Mouse (Mus musculus) liver, embryonic 14.5 days (tissue): ENCODE results near the gene Tpsg1.

Experiments used
- CTCF ChIP-seq: IDR thresholded peaks from 2 replicates; pipeline ENCODE4 v1.5.1; 2016; ENCODE audit warnings: antibody characterized with exemption, low read depth, control low read depth
- EP300 ChIP-seq: IDR thresholded peaks from 2 replicates; pipeline ENCODE4 v1.6.1; 2016; ENCODE audit warnings: antibody characterized with exemption, low read depth

DNA sequence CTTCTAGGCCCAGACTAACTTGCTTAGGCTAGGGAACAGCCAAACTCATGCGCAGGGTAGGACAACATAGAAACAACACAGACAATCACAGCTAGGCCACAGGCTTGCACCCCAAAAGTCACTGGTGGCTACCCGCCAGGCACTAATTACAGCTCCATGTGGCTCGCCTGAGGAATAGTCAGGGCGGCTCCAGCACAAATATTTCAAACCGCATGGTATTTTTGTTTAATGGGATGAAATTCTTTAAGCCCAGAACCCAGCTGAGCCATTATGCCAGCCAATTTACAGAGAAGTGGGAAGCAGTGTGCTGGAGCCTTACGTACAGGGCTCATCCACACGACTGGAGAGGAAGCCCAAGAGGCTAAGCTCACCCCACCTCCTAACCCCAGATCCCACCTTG, 40.5 kb downstream of the Tpsg1 start:
- no peak for TF ChIP-seq CTCF
- TF ChIP-seq EP300, result no peak
